Mouse (Mus musculus): ENCODE results near the gene 1500009C09Rik. TPM values are rescaled to one million over a fixed set of nuclear protein-coding genes. Genes with fewer than 3 reads are reported as not detected.

Gene 1500009C09Rik
- total RNA-seq, 1 experiment = 1.0 TPM

- no peak overlapping the region for H3K27ac ChIP-seq (ENCODE audit: insufficient read depth, low read depth, low read length, poor library complexity, severe bottlenecking)
- H3K9ac ChIP-seq (ENCODE audit: insufficient read depth, low read depth, low read length, poor library complexity, severe bottlenecking) = peak overlapping the region; percentile 26
- TF ChIP-seq ZC3H11A (IDR thresholded peaks at IDR 0.05; ENCODE audit: borderline replicate concordance, low read depth, low read length) (no peak), HCFC1 (IDR thresholded peaks at IDR 0.05; ENCODE audit: borderline replicate concordance, insufficient read depth, low read length) (no peak), MAFK (IDR thresholded peaks at IDR 0.05; ENCODE audit: insufficient read depth, low read depth, low read length) (no peak), ZNF384 (IDR thresholded peaks at IDR 0.05; ENCODE audit: low read depth, low read length) (no peak), CHD2 (IDR thresholded peaks at IDR 0.05; ENCODE audit: low read depth, low read length) (no peak)
- no peak overlapping the region; a peak in 1 of 4 replicates for H3K4me3 ChIP-seq (ENCODE audit: insufficient read depth in 1 of 2, low read depth in 1 of 2, low read length in 2 of 2, poor library complexity in 1 of 2, severe bottlenecking in 1 of 2)
- DNase-seq (ENCODE audit: low read depth, low spot score) = no peak
- H3K9me3 ChIP-seq (ENCODE audit: control insufficient read depth, insufficient read depth, low read depth, low read length) = no peaks in the 10 kb centered on the region
- in situ Hi-C loops (cut with MboI; ENCODE audit: low sequenced_read_pairs in 2 of 2, unreplicated experiment in 2 of 2) = no loop called here
- peaks cover 6 to 50% of the 10 kb centered on the region in 2 experiments; a peak in 3 of 4 replicates for H3K4me1 ChIP-seq (ENCODE audit: control insufficient read depth in 2 of 2, insufficient read depth in 2 of 2, low read length in 2 of 2, poor library complexity in 1 of 2)
- no peaks in the 10 kb centered on the region for H3K36me3 ChIP-seq (ENCODE audit: control insufficient read depth, insufficient read depth, low read length, poor library complexity, severe bottlenecking)
Measured at GRCm38 (mm10) chr15:82221104-82221860, 30.9 kb upstream of the 1500009C09Rik start.

- Histone ChIP-seq H3K4me3 (ENCODE audit: insufficient read depth in 1 of 2, low read depth in 1 of 2, low read length in 2 of 2, poor library complexity in 1 of 2, severe bottlenecking in 1 of 2) (no peak overlapping the region), H3K4me1 (ENCODE audit: control insufficient read depth in 2 of 2, insufficient read depth in 2 of 2, low read length in 2 of 2, poor library complexity in 1 of 2) (peaks cover 2 to 40% of the 10 kb centered on the region in 2 experiments; a peak in 2 of 4 replicates), H3K9ac (ENCODE audit: insufficient read depth, low read depth, low read length, poor library complexity, severe bottlenecking) (no peak overlapping the region), H3K36me3 (ENCODE audit: control insufficient read depth, insufficient read depth, low read length, poor library complexity, severe bottlenecking) (no peaks in the 10 kb centered on the region), H3K9me3 (ENCODE audit: control insufficient read depth, insufficient read depth, low read depth, low read length) (no peaks in the 10 kb centered on the region), H3K27ac (ENCODE audit: insufficient read depth, low read depth, low read length, poor library complexity, severe bottlenecking) (no peak overlapping the region)
- in situ Hi-C loops (cut with MboI; ENCODE audit: low sequenced_read_pairs in 2 of 2, unreplicated experiment in 2 of 2) = no loop called here
- DNase-seq (ENCODE audit: low read depth, low spot score) = no peak
- TF ChIP-seq ZC3H11A (IDR thresholded peaks at IDR 0.05; ENCODE audit: borderline replicate concordance, low read depth, low read length) = no peak
- TF ChIP-seq MAFK (IDR thresholded peaks at IDR 0.05; ENCODE audit: insufficient read depth, low read depth, low read length) = no peak
- TF ChIP-seq HCFC1 (IDR thresholded peaks at IDR 0.05; ENCODE audit: borderline replicate concordance, insufficient read depth, low read length) = no peak
- no peak for TF ChIP-seq CHD2 (IDR thresholded peaks at IDR 0.05; ENCODE audit: low read depth, low read length)
Measured at GRCm38 (mm10) chr15:82223251-82223650, 28.9 kb upstream of the 1500009C09Rik start.

- TF ChIP-seq MAFK (IDR thresholded peaks at IDR 0.05; ENCODE audit: insufficient read depth, low read depth, low read length) = no peak
- no peak for TF ChIP-seq ZC3H11A (IDR thresholded peaks at IDR 0.05; ENCODE audit: borderline replicate concordance, low read depth, low read length)
- no peak for TF ChIP-seq HCFC1 (IDR thresholded peaks at IDR 0.05; ENCODE audit: borderline replicate concordance, insufficient read depth, low read length)
- no peak for TF ChIP-seq ZNF384 (IDR thresholded peaks at IDR 0.05; ENCODE audit: low read depth, low read length)
- no peak for TF ChIP-seq CHD2 (IDR thresholded peaks at IDR 0.05; ENCODE audit: low read depth, low read length)
- in situ Hi-C loops (cut with MboI; ENCODE audit: low sequenced_read_pairs in 2 of 2, unreplicated experiment in 2 of 2) = no loop called here
- H3K36me3 ChIP-seq (ENCODE audit: control insufficient read depth, insufficient read depth, low read length, poor library complexity, severe bottlenecking) = no peaks in the 10 kb centered on the region
- peak within 1 kb of the TSS; percentile 46 to 55; a peak in 3 of 4 replicates for H3K4me3 ChIP-seq (ENCODE audit: insufficient read depth in 1 of 2, low read depth in 1 of 2, low read length in 2 of 2, poor library complexity in 1 of 2, severe bottlenecking in 1 of 2)
- H3K27ac ChIP-seq (ENCODE audit: insufficient read depth, low read depth, low read length, poor library complexity, severe bottlenecking) = no peak within 1 kb of the TSS
- H3K9ac ChIP-seq (ENCODE audit: insufficient read depth, low read depth, low read length, poor library complexity, severe bottlenecking) = peak within 1 kb of the TSS; percentile 0; the same call in 1 of the 2 replicates
- peaks cover 2 to 37% of the 10 kb centered on the region in 2 experiments; a peak in 2 of 4 replicates for H3K4me1 ChIP-seq (ENCODE audit: control insufficient read depth in 2 of 2, insufficient read depth in 2 of 2, low read length in 2 of 2, poor library complexity in 1 of 2)
- H3K9me3 ChIP-seq (ENCODE audit: control insufficient read depth, insufficient read depth, low read depth, low read length) = no peaks in the 10 kb centered on the region
- DNase-seq (ENCODE audit: low read depth, low spot score) = no peak
Measured at GRCm38 (mm10) chr15:82223657-82224601, 28.3 kb upstream of the 1500009C09Rik start, which contains the start of gene Tnfrsf13c. TSS of gene Tnfrsf13c (minus strand) at chr15:82224369.

GRCm38 (mm10) chr15:82224602-82225215, 27.5 kb upstream of the 1500009C09Rik start:
- no peak overlapping the region for H3K9ac ChIP-seq (ENCODE audit: insufficient read depth, low read depth, low read length, poor library complexity, severe bottlenecking)

More at GRCm38 (mm10) chr15:82224602-82225215, 27.5 kb upstream of the 1500009C09Rik start:
- Histone ChIP-seq H3K4me3 (ENCODE audit: insufficient read depth in 1 of 2, low read depth in 1 of 2, low read length in 2 of 2, poor library complexity in 1 of 2, severe bottlenecking in 1 of 2) (no peak overlapping the region), H3K9me3 (ENCODE audit: control insufficient read depth, insufficient read depth, low read depth, low read length) (no peaks in the 10 kb centered on the region), H3K27ac (ENCODE audit: insufficient read depth, low read depth, low read length, poor library complexity, severe bottlenecking) (no peak overlapping the region), H3K4me1 (ENCODE audit: control insufficient read depth in 2 of 2, insufficient read depth in 2 of 2, low read length in 2 of 2, poor library complexity in 1 of 2) (peaks cover 0 to 37% of the 10 kb centered on the region in 2 experiments; a peak in 3 of 4 replicates), H3K36me3 (ENCODE audit: control insufficient read depth, insufficient read depth, low read length, poor library complexity, severe bottlenecking) (no peaks in the 10 kb centered on the region)
- DNase-seq (ENCODE audit: low read depth, low spot score) = no peak
- TF ChIP-seq MAFK (IDR thresholded peaks at IDR 0.05; ENCODE audit: insufficient read depth, low read depth, low read length) = no peak
- no peak for TF ChIP-seq HCFC1 (IDR thresholded peaks at IDR 0.05; ENCODE audit: borderline replicate concordance, insufficient read depth, low read length)
- TF ChIP-seq ZC3H11A (IDR thresholded peaks at IDR 0.05; ENCODE audit: borderline replicate concordance, low read depth, low read length) = no peak
- no peak for TF ChIP-seq ZNF384 (IDR thresholded peaks at IDR 0.05; ENCODE audit: low read depth, low read length)
- TF ChIP-seq CHD2 (IDR thresholded peaks at IDR 0.05; ENCODE audit: low read depth, low read length) = no peak
- in situ Hi-C loops (cut with MboI; ENCODE audit: low sequenced_read_pairs in 2 of 2, unreplicated experiment in 2 of 2) = loop anchor here in 1 of 2 experiments (25.0 kb wide), 1 partner anchor 162 kb away; the partner anchor contains the start of genes 4930407I10Rik and Mei1

Measured in ES-E14 (cell line).